Mouse (Mus musculus) kidney, postnatal 4 days (tissue): ENCODE results near the gene Pbx3.
A peak's percentile ranks its signal among the peaks of the same experiment; 100 is the strongest.

ENCODE experiments used
- DNase-seq, 2 experiments: peaks; one replicate each; pipeline ENCODE4 v3.0.0; 2021; ENCODE audit warnings: mixed read lengths in 2 of 2

Gene Pbx3

DNA sequence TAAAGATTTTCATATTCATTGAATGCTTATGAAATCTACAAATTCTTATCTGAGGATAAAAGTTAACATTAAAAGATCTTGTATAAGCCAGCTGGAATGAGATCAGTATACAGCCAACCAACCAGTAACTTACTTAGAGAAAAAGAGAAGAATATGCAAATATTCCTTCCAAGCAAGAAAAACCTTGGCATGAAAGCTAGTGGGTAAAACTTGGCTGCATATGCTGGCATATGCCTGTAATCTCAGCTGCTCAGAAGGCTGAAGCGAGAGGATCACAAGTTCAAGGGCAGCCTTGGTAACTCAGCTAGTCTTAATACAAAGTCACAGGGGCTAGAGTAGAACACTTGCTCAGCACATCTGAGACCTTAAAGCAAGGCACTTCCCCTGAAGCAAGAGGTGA lies 153.8 kb downstream of the Pbx3 start:
- no peak for DNase-seq

GRCm38 (mm10) chr2:34217596-34217995 lies 155.3 kb downstream of the Pbx3 start:
- DNase-seq, result no peak

GRCm38 (mm10) chr2:34215496-34215895 lies 157.4 kb downstream of the Pbx3 start:
- no peak for DNase-seq

- DNase-seq, result no peak
These were observed 160.5 kb downstream of the Pbx3 start for GRCm38 (mm10) chr2:34212418-34212817.

DNA sequence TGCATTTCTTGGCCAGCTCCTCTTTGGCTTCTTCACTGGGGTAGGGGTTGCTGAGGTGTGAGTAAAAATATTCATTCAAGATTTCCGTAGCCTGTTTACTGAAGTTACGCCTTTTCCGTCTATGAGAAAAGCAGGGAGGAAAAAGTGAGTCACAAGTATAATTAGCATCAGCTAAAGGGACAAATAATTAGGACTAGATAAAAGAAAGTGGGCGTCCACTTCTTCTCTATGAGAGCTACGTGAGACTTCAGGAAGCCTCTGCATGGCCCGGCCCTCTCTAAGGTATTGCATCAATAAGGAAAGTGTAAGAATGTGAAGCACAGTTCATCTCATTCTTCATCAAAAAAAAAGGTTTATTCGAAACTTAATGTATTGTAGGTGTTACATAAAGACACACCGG lies 168.1 kb downstream of the Pbx3 start:
- DNase-seq, result no peak

DNA sequence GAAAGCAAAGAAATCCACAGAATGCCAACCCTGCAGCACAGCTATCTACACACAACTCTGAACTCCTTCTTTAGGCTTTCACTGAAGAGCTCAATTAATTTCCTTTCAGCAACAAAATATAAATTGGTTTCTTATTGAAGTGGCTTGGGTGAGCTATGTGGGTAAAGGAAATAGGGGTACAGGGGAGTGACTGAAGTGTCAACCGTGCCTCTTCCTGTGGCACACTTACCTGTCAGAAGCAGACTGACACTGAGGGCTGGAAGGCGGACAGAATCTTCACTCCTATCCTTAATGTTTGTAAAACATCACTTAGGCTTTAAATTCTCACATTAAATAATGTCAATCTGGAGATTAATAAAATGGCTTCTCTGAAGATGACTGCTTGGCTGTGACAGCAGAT lies 168.6 kb downstream of the Pbx3 start:
- DNase-seq, result no peak

DNA sequence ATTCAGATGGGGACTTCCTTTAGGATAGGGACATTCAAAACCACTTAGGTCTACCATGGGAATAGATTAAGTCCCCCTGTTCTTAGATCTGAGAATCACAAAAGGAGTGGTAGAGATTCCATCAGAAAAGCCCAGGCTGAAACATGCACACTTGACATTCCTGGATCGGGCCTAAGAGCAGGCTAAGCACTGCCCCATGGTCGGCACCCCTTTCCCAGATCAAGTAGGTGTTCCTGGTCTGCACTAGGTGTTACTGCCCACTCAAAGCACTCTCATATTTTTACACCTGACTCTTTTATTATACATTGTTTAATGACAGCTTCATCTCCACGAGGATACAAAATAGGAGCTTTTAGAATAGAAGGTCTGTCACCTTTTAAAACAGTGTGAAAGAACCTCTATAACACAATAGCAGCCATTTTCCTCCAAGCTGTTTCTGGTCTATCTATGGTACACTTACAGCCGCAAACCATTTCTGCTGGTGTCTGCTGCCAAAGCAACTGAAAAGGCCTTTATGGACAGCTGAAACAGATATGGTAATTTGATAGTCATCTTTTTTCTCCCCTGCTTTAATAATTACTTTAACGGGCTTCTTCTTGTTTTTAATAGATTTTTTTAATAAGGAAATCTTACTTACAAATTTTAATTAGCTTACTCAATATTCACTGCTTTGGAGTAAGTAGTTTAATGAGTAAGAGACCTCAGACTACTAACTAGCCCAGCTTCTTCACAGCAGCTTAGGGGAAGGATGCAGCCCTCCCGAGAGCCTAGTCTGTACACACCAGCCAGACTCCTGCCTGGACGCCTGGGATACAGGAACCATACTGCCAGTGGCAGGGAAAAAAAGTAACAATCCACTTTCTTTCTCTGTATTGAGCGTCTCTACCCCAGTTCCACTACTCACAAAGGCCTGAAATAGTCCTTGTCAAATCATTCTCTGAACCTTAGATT lies 178.8 kb downstream of the Pbx3 start:
- DNase-seq, result no peak

GRCm38 (mm10) chr2:34193276-34193675 lies 179.7 kb downstream of the Pbx3 start:
- DNase-seq, result no peak

DNA sequence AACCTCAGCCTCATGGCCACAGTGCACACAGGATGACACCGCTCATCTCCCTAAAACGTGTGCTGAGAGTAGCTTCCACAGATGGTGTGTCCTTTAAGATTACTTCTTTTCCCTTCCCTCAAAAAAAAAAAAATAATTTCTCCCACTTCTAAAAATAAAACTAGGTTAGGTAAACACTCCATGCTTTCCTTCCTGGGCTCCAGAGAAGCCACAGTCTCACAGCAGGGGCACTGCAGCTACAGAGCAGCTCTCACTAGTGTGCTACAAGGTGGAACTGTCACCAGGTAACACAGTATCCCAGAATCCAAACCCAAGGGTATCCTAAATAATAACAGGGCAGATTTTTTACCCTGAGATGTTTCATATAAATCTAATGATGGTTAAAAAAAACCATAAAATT lies 185.6 kb downstream of the Pbx3 start:
- no peak for DNase-seq

DNA sequence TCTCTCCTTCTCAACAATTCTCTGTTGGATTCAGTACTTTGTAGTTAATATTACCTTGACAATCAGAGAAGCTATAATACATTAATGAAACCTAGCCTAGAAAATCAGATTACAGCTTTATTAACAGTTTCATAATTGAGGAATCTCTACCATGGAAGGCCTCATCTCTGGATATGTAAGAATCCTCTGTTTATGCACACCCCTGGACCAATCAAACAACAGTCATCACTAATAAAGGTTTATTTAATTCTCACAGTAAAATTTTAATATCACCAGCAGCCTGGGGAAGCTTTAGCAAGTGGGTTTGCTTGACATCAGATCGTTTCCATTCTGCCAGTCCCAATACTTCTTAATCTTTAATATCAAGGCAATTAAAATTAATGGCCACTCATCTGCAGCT lies 191.3 kb downstream of the Pbx3 start:
- no peak for DNase-seq

GRCm38 (mm10) chr2:34179299-34179698 lies 193.6 kb downstream of the Pbx3 start:
- no peak for DNase-seq

- DNase-seq, result no peak
These were observed 194.3 kb downstream of the Pbx3 start for GRCm38 (mm10) chr2:34178653-34179052.

GRCm38 (mm10) chr2:34170424-34170823 lies 202.5 kb downstream of the Pbx3 start:
- DNase-seq, result peak in 1 of 2 experiments; percentile 20

DNA sequence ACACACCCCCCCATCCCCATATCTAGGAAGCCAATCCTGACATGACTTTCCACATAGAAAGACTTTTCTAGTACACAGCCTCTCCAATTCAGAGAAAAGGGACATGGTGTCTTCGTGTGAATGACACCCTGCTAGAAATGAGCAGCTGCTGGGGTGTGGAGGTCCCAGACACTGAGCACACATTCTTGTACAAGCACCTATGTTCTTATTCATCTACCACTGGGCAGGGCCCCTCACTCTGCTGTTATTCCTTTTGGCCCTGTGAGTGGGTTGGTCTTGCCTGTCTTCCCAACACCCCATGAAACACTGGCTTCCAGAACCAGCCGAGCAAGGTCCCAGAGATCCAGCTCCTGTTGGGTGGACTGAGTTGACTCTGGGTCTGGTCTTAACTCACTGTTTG lies 203.3 kb downstream of the Pbx3 start:
- no peak for DNase-seq

DNA sequence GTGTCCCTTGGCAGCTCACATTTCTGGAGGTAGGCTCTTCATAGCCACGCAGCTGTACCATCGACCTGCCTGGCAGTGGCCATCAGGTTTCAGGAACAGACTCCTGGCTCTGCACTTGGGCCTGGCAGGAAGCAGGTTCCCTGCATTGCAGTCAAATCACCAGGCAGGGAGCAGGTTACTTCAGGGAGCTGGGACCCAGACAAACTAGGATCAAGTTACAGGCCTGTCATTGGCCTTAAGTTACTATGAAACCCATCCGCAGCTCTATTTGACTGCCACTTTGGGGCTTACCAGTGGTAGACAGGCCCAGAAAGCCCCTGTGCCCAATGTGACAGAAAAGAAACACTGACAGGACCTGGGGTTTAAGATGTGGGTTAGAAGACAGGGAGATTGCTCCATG lies 204.8 kb downstream of the Pbx3 start:
- DNase-seq, result no peak

- DNase-seq, result no peak
These were observed 210.5 kb downstream of the Pbx3 start for GRCm38 (mm10) chr2:34162484-34162883.

GRCm38 (mm10) chr2:34157746-34158145 lies 215.2 kb downstream of the Pbx3 start:
- no peak for DNase-seq

- DNase-seq, result no peak
These were observed 218.1 kb downstream of the Pbx3 start for GRCm38 (mm10) chr2:34154833-34155232.

- no peak for DNase-seq
These were observed 219.6 kb downstream of the Pbx3 start for GRCm38 (mm10) chr2:34153336-34153735.

DNA sequence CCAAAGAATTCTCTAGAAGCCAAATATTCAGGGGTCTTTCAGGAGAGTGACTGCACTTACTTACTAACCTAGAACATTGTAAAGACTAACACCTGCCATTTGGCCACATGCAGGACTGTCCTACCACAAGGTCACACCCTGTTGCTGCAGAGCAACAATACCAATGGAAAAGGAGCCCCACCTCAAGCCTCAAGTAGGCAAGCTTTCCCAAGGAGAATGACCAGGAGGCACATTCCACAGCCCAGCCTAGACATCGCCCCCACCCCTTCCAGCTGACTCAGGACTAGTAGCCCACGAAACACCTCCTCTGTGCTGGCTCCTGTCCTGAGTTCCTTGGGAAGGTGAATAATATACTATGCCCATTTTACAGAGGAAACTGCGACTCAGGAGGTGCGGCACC lies 222.4 kb downstream of the Pbx3 start:
- no peak for DNase-seq

GRCm38 (mm10) chr2:34148214-34148613 lies 224.7 kb downstream of the Pbx3 start:
- no peak for DNase-seq

GRCm38 (mm10) chr2:34147476-34147875 lies 225.5 kb downstream of the Pbx3 start:
- no peak for DNase-seq

DNA sequence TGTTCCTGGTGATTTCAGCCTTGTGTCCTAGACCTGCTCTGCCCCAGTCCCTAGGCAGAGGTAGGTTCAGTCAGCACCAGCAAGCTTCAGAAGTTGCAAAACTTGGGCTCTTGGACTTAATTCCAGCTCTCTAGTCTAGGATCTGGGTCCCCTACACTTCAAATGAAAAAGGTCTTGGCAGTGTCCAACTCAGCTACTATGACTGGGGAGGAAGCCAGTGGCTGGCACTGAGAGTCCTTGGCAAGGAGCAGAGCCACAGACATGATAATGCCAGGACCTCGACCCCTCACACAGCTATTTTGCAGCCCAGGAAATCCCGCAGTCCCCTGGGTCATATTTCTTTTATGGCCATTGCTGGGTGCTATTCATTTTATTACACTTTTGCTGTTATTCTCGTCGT lies 225.9 kb downstream of the Pbx3 start:
- DNase-seq, result no peak

- no peak for DNase-seq
These were observed 226.5 kb downstream of the Pbx3 start for GRCm38 (mm10) chr2:34146431-34146830.
